Mouse (Mus musculus): ENCODE data around the gene Slc9a2.
"Not testable (repeated sequence)": the region's sequence is repeated elsewhere in the genome, so short reads cannot be mapped to it uniquely, and the experiment has no call there.

Gene Slc9a2

GRCm38 (mm10) chr1:40726051-40726450 is 45.7 kb downstream of the Slc9a2 start:
- no peak for DNase-seq

- no peak for DNase-seq
Measured at GRCm38 (mm10) chr1:40727404-40727803, 47.0 kb downstream of the Slc9a2 start.

- DNase-seq: no peak
Measured at GRCm38 (mm10) chr1:40728636-40729035, 48.3 kb downstream of the Slc9a2 start.

GRCm38 (mm10) chr1:40737671-40738070 is 57.3 kb downstream of the Slc9a2 start:
- no peak for DNase-seq

- not testable (repeated sequence) for DNase-seq
Measured at GRCm38 (mm10) chr1:40738246-40738645, 57.9 kb downstream of the Slc9a2 start.

- no peak for DNase-seq
Measured at GRCm38 (mm10) chr1:40740739-40741138, 60.4 kb downstream of the Slc9a2 start.

GRCm38 (mm10) chr1:40746089-40746488 is 65.7 kb downstream of the Slc9a2 start:
- DNase-seq: no peak

- DNase-seq: peak; percentile 62
Measured at GRCm38 (mm10) chr1:40759751-40760445, 79.5 kb downstream of the Slc9a2 start.

- DNase-seq: no peak
Measured at GRCm38 (mm10) chr1:40764042-40764441, 83.7 kb downstream of the Slc9a2 start.

GRCm38 (mm10) chr1:40764701-40765275 is 84.4 kb downstream of the Slc9a2 start:
- DNase-seq: no peak

GRCm38 (mm10) chr1:40765521-40765920 is 85.1 kb downstream of the Slc9a2 start:
- DNase-seq: no peak

- no peak for DNase-seq
Measured at GRCm38 (mm10) chr1:40767588-40767987, 87.2 kb downstream of the Slc9a2 start.

- peak; percentile 76 for DNase-seq
Measured at GRCm38 (mm10) chr1:40768606-40769005, 88.2 kb downstream of the Slc9a2 start.

- DNase-seq: peak; percentile 71
Measured at GRCm38 (mm10) chr1:40769331-40769894, 89.0 kb downstream of the Slc9a2 start.

GRCm38 (mm10) chr1:40771196-40771970 is 91.0 kb downstream of the Slc9a2 start:
- DNase-seq: no peak

- DNase-seq: no peak
Measured at GRCm38 (mm10) chr1:40773234-40773633, 92.9 kb downstream of the Slc9a2 start.

GRCm38 (mm10) chr1:40774040-40774439 is 93.7 kb downstream of the Slc9a2 start:
- DNase-seq: no peak

GRCm38 (mm10) chr1:40776102-40776501 is 95.7 kb downstream of the Slc9a2 start:
- DNase-seq: peak; percentile 25

GRCm38 (mm10) chr1:40776763-40777162 is 96.4 kb downstream of the Slc9a2 start:
- DNase-seq: no peak

- no peak for DNase-seq
Measured at GRCm38 (mm10) chr1:40783450-40783849, 103.1 kb downstream of the Slc9a2 start.

GRCm38 (mm10) chr1:40784306-40784705 is 103.9 kb downstream of the Slc9a2 start:
- DNase-seq: no peak

GRCm38 (mm10) chr1:40785876-40786445 is 105.6 kb downstream of the Slc9a2 start:
- DNase-seq: peak; percentile 59

- DNase-seq: no peak
Measured at GRCm38 (mm10) chr1:40788956-40789355, 108.6 kb downstream of the Slc9a2 start.

All from kidney, adult 18-20 months (tissue).